Mouse (Mus musculus) frontal cortex, adult (tissue): ENCODE measurements at regions not wholly inside any gene's neighbourhood (a gene's known extent, or its start where the extent isn't known, plus 50 kb on each side); places are given as distances from the start of the nearest gene placed in this dataset.
"Not testable (repeated sequence)": the region's sequence is repeated elsewhere in the genome, so short reads cannot be mapped to it uniquely, and the experiment has no call there.

Experiments
- ATAC-seq: cut with Nextera tagmentation; 2 replicates; pipeline ENCODE4 v1.9.2; 2017; ENCODE audit warnings: mild to moderate bottlenecking, moderate library complexity, mixed read lengths; ENCODE audit not compliant: low TSS enrichment

DNA sequence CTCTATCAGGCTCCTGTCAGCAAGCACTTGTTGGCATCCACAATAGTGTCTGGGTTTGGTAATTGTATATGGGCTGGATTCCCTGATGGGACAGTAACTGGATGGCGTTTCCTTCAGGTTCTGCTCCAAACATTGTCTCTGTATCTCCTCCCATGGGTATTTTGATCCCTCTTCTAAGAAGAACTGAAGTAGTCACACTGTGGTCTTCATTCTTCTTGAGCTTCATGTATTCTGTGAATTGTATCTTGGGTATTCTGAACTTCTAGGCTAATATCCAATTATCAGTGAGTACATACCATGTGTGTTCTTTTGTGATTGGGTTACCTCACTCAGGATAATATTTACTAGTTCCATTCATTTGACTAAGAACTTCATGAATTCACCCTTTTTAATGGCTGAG lies 119.2 kb upstream of the Gm21119 start:
- ATAC-seq = not testable (repeated sequence)

DNA sequence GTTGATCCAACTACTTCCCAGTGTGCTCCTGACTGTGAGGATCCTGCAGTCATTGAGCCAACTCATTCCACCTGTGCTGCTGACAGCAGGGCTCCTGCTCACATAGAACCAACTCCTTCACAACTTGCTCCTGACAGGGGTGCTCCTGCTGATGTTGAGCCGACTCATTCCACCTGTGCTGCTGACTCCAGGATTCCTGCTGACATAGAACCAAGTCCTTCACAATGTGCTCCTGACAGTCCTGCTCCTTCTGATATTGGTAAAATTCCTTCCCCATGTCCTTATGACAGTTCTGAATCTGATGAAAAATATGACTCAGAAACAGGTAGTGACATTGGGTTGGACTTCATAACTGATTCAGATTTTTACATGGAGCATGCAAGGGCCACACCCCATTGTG lies 100.8 kb upstream of the Gm21119 start:
- not testable (repeated sequence) for ATAC-seq

DNA sequence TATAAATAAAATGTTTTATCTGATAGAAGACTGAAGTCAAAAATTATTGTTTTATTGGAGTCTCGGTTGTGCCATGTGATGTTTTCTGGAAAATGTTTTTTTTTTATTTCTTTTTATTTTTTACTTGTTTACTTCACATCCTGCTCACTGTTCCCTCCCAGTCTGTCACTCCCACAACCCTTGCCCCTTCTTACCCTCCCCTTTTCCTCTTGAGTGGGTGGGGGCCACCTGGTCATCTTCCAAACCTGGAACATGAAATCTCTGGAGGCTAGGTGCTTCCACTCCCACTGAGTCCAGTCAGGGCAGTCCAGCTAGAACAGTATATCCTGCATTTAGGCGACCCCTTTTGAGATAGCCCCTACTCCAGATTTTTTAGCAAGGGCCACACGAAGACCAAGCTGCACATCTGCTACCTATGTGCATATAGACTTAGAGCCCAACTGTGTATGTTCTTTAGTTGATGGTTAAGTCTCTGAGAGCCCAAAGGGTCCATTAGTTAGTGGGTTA lies 98.3 kb upstream of the Gm21119 start:
- ATAC-seq = not testable (repeated sequence)

DNA sequence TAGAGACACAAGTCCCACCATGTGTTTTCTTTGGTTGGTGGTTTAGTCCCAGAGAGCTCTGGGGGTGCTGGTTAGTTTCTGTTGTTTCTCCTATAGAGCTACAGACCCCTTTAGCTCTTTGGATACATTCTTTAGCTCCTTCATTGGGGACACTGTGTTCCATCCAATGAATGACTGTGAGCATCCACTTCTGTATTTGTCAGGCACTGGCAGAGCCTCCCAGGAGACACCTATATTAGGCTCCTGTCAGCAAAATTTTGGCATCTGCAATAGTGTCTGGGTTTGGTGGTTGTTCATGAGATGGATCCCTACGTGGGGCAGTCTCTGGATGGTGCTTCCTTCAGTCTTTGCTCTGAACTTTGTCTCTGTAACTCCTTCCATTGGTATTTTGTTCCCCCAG lies 97.2 kb upstream of the Gm21119 start:
- not testable (repeated sequence) for ATAC-seq

DNA sequence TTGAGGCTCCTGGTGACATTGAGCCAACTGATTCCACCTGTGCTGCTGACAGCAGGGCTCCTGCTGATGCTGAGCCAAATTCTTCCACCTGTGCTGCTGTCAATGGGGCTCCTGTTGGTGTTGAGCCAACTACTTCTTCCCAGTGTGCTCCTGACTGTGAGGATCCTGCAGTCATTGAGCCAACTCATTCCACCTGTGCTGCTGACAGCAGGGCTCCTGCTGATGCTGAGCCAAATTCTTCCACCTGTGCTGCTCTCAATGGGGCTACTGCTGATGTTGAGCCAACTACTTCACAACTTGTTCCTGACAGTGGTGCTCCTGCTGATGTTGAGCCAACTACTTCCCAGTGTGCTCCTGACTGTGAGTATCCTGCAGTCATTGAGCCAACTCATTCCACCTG lies 90.2 kb upstream of the Gm21119 start:
- ATAC-seq = not testable (repeated sequence)

DNA sequence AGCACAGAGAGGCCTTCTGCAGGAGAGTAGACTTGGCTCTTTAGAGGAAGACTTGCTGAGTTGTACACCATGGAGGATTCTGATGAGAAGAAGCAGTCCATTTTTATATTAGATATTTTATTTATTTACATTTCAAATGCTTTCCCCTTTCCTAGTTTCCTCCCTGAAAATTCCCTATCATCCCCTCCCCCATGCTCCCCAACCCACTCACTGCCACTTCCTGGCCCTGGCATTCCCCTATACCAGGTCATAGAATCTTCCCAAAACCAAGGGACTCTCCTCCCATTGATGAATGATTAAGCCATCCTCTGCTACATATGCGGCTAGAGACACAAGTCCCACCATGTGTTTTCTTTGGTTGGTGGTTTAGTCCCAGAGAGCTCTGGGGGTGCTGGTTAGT lies 85.7 kb upstream of the Gm21119 start:
- not testable (repeated sequence) for ATAC-seq

DNA sequence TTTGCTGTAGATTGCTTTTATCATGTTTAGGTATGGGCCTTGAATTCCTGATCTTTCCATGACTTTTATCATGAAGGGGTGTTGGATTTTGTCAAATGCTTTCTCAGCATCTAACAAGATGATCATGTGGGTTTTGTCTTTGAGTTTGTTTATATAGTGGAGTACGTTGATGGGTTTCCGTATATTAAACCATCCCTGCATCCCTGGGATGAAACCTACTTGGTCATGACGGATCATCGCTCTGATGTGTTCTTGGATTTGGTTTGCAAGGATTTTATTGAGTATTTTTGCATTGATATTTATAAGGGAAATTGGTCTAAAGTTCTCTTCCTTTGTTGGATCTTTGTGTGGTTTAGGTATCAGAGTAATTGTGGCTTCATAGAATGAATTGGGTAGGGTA lies 75.7 kb upstream of the Gm21119 start:
- not testable (repeated sequence) for ATAC-seq

DNA sequence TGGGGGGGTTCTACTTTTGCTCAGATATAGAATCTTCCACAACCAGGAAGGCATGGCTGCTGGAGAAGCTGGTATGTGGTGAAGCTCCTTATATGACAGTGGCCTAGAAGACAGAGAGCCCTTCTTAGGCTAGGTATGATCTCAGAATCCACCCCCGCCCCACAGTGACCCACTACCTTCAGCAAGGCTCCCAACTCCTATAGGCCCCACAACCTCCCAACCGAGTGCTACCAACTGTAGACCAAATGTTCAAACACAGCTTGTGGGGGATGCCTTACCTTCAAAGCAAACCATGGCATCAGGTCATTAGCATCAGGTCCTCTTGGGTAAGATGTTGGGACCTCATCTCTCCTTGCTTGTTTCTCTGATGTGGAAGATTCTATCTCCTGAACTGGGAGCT lies 70.6 kb upstream of the Gm21119 start:
- ATAC-seq = not testable (repeated sequence)

DNA sequence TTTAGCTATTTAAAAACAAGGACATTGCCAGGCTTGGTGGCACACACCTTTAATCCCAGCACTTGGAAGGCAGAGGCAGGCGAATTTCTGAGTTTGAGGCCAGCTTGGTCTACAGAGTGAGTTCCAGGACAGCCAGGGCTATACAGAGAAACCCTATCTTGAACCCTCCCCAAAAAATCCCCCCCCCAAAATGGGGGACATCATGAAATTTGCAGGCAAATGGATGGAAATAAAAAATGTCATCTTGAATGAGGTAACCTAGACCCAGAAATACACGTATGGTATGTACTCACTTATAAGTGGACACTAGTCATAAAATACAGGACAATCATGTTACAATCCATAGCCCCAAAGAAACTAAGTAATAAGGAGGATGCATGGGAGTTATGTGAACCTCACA lies 69.4 kb upstream of the Gm21119 start:
- not testable (repeated sequence) for ATAC-seq

DNA sequence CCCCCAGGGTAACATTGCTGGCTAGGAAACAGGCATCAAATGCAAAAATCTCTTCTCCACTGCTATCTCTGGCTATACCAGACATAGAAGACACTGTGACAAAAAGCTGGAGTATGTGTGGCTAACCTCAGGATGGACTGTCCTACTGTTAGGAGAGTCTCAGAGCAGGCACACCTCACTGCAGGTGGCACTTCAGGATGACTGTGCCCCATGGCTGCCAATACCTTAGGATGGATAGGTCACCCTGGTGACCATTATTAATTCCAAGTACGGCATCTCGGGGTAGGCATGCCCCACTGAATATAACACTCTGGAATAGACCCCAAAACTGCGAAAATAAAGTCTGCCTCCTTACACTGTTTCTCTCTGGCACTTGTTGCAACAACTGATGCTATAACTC lies 68.3 kb upstream of the Gm21119 start:
- ATAC-seq = not testable (repeated sequence)

DNA sequence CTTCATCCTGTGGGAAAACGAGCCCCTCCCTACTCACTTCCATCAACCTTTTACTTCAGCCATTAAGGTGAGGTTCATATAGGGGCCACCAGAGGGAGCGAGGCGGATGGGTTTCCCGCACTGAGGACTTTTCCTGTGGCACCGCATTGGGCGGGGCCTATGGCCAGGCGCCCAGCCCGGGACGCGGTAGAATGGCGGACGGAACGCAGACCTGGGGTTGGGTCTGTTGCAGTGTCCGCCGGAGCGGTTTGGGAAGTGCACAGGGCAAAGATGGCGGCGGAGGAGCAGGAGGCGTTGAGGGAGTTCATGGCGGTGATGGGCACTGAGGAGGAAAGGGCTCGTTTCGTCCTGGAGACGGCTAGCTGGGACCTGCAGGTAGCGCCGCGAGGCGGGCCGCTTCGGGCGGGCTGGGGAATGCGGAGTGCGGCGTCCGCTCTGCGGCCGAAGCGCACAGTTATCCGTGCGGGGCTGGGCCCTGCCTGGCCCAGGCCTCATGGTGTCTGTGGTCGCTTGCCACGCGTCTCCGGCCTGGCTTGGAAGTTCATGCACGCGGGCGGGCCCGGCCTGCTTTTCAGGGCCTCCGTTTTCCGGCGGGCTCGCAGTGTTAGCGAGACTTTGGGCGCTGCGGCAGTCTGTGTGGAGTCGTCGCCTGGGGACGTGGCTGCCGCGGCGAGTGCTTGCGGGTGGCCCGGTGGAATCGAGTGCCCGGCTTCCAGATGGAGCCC lies 64.5 kb upstream of the Gm21119 start:
- peak; percentile 100 for ATAC-seq

DNA sequence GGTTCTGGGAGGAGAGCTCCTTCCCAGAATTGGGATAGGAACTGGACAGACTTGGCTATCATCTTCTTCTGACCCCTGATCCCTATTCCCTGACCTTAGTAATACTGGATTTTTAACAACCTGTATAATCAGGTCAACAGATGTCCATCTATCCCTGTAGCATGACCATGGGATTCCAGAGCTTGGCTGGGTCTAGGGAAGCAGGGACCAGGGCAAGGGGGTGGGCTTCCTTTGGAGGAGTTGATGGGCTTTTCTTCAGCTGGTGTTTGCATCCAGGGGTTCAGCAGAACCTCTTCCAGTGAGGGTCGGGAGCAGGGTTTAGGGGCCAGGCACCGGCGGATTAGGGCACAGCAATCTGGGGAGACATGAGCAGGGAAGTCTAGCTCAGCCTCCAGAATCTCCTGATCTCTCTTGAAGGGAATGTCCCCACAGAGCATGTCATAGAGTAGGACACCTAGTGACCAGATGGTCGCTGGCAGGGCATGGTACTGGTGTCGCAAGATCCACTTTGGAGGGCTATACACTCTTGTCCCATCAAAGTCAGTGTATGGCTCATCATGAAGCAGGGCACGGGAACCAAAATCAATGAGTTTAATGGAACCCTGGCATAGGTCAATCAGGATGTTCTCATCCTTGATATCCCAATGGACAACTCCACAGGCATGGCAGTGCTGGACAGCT lies 58.1 kb upstream of the Gm21119 start:
- not testable (repeated sequence) for ATAC-seq

DNA sequence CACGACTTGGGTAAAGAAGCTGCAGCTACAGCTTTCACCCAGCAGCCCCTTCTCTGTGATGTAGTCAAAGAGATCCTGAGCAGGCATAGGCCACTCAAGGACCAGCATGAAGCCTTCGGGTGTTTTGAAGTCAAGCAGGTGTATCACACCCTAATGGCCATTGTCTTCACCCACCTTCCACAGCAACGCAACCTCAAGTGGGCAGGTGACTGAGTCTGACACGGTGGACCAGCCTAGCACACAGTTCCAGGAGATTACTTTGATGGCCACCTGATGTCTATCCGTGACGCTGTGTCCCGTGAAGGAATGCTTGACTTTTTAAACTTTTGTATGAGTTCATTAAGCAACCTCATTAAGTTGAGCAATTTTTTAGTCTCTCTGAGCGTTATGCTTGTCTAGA lies 57.5 kb upstream of the Gm21119 start:
- peak; percentile 42; the same call in 1 of the 2 replicates for ATAC-seq

DNA sequence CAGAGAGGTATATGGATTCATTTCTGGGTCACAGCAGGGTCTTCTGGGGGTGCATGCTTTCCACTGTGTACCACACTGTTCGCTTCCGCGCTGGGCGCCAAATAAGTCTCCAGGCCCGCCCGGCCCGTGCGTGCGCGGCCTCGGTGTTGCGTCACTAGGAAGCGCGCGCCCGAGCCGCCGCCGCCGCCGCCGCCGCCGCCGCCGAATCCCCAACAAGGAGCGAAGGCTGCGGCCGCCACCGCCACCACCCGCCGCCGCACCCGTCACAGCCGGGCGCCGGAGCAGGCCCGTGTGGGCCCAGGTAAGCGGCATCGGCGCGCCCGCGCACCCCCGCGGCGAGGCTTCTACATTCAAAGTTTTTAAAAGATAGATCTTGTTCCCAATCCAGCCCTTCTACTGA lies 57.1 kb upstream of the Gm21119 start:
- ATAC-seq = peak; percentile 100
